Mouse (Mus musculus): Measurements from ENCODE around the gene Entr1. TPM values are rescaled to one million over a fixed set of nuclear protein-coding genes. Genes with fewer than 3 reads are reported as not detected.
A peak's percentile ranks its signal among the peaks of the same experiment; 100 is the strongest.

The Entr1 gene
- polyA plus RNA-seq, 1 experiment from 2014 or later, result 116 TPM

DNA sequence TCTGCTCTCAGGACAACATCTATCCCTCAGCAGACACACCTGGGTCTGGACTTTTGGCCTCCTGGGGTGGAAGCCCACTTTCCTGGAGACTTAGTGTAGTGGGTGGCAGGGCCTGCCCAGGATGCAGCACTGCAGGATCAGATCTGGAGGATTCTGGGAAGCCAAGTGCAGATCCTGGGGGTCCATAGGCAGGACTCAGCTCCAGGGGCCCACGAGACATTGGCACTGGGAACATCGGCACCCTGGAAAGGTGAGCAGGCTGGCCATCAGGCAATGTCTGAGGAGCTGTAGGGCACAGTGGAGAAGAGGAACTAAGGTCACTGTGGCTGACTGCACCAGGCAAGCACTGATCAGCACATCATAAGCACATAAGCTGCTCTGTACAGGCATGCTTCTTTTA is 32.9 kb upstream of the Entr1 start:
- TF ChIP-seq CTCF (IDR thresholded peaks at IDR 0.05; ENCODE audit: low read depth), result no peak
- H3K27ac ChIP-seq (ENCODE audit: low read depth), result no peak overlapping the region
- 89% methylated on average over 2 of the region's 2 CpGs for WGBS

GRCm38 (mm10) chr2:26418120-26418519 is 29.0 kb upstream of the Entr1 start:
- H3K4me3 ChIP-seq (ENCODE audit: low read depth, low read length), result no peak overlapping the region

More for the DNA sequence above, 32.9 kb upstream of the Entr1 start:
- DNase-seq, result no peak
- Histone ChIP-seq H3K27me3 (ENCODE audit: insufficient read depth, low read length) (no peaks in the 10 kb centered on the region), H3K4me3 (ENCODE audit: low read depth, low read length) (no peak overlapping the region), H3K4me1 (ENCODE audit: insufficient read depth) (no peaks in the 10 kb centered on the region), H3K4me2 (no peak overlapping the region), H3K36me3 (ENCODE audit: insufficient read depth) (peaks cover 96% of the 10 kb centered on the region), H3K9ac (no peak overlapping the region), H3K9me3 (ENCODE audit: low read depth, low read length) (no peaks in the 10 kb centered on the region)
- ATAC-seq (ENCODE audit: insufficient read depth), result no peak

DNA sequence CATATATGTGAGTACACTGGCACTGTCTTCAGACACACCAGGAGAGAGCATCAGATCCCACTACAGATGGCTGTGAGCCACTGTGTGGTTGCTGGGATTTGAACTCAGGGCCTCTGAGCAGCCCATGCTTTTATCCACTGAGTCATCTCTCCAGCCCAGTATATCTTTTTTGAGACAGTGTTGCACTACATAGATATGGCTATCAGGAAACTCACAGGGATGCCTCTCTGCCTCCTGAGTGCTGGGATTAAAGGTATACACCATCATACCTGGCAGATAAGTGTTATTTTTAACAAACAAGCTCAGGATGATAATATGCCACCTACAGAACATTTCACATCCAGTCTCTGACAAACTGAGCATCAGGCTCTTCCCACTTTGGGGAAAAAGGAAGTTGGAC is 27.9 kb upstream of the Entr1 start:
- ATAC-seq (ENCODE audit: insufficient read depth) (no peak), DNase-seq (no peak)
- TF ChIP-seq CTCF (IDR thresholded peaks at IDR 0.05; ENCODE audit: low read depth), result no peak
- Histone ChIP-seq H3K4me2 (no peak overlapping the region), H3K4me1 (ENCODE audit: insufficient read depth) (no peaks in the 10 kb centered on the region), H3K36me3 (ENCODE audit: insufficient read depth) (peaks cover 95% of the 10 kb centered on the region), H3K9ac (no peak overlapping the region), H3K4me3 (ENCODE audit: low read depth, low read length) (no peak overlapping the region), H3K9me3 (ENCODE audit: low read depth, low read length) (no peaks in the 10 kb centered on the region), H3K27ac (ENCODE audit: low read depth) (no peak overlapping the region), H3K27me3 (ENCODE audit: insufficient read depth, low read length) (no peaks in the 10 kb centered on the region)

More at GRCm38 (mm10) chr2:26418120-26418519, 29.0 kb upstream of the Entr1 start:
- no peak for ATAC-seq (ENCODE audit: insufficient read depth)
- peaks cover 95% of the 10 kb centered on the region for H3K36me3 ChIP-seq (ENCODE audit: insufficient read depth)
- no peak overlapping the region for H3K27ac ChIP-seq (ENCODE audit: low read depth)
- no peak overlapping the region for H3K9ac ChIP-seq
- H3K4me2 ChIP-seq, result no peak overlapping the region
- H3K9me3 ChIP-seq (ENCODE audit: low read depth, low read length), result no peaks in the 10 kb centered on the region
- 88% methylated on average over 1 of the region's 1 CpGs for WGBS
- H3K27me3 ChIP-seq (ENCODE audit: insufficient read depth, low read length), result no peaks in the 10 kb centered on the region
- no peak for DNase-seq
- H3K4me1 ChIP-seq (ENCODE audit: insufficient read depth), result no peaks in the 10 kb centered on the region
- TF ChIP-seq CTCF (IDR thresholded peaks at IDR 0.05; ENCODE audit: low read depth), result no peak

- ATAC-seq (ENCODE audit: insufficient read depth), result no peak
- H3K4me3 ChIP-seq (ENCODE audit: low read depth, low read length), result no peak overlapping the region
- WGBS, result 59% methylated on average over 4 of the region's 5 CpGs
- no peaks in the 10 kb centered on the region for H3K9me3 ChIP-seq (ENCODE audit: low read depth, low read length)
- peaks cover 20% of the 10 kb centered on the region for H3K4me1 ChIP-seq (ENCODE audit: insufficient read depth)
- no peak overlapping the region for H3K4me2 ChIP-seq
- H3K27ac ChIP-seq (ENCODE audit: low read depth), result 0 out of 2 replicates have a peak overlapping the region, but pooled peaks have one; percentile 19
- no peak for DNase-seq
- H3K36me3 ChIP-seq (ENCODE audit: insufficient read depth), result peaks cover 65% of the 10 kb centered on the region
- H3K27me3 ChIP-seq (ENCODE audit: insufficient read depth, low read length), result no peaks in the 10 kb centered on the region
- no peak overlapping the region for H3K9ac ChIP-seq
- TF ChIP-seq CTCF (IDR thresholded peaks at IDR 0.05; ENCODE audit: low read depth), result no peak
These were observed 21.9 kb upstream of the Entr1 start for GRCm38 (mm10) chr2:26410931-26411411.

DNA sequence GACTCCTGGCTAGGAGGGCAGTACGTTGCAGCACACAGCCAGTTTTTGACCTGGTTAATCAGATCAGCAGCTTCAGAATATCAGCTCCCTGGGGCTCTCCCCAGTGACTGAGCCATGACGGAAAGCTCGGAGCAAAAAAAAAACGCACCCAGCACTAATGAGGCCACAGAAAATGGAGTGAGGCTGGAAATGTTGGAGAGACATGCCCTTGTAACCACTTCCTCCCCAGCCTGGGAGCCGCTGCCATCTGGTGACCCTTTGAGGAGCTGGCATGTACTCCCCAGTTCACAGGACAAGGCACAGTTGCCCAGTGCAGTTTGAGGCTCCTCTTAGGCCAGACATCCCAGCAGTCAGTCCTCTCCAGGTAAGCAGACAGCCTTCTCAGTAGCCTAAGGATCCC is 21.0 kb upstream of the Entr1 start:
- Histone ChIP-seq H3K4me1 (ENCODE audit: insufficient read depth) (peaks cover 20% of the 10 kb centered on the region), H3K9ac (no peak overlapping the region), H3K4me3 (ENCODE audit: low read depth, low read length) (no peak overlapping the region), H3K4me2 (no peak overlapping the region), H3K27me3 (ENCODE audit: insufficient read depth, low read length) (no peaks in the 10 kb centered on the region), H3K36me3 (ENCODE audit: insufficient read depth) (peaks cover 56% of the 10 kb centered on the region), H3K27ac (ENCODE audit: low read depth) (no peak overlapping the region), H3K9me3 (ENCODE audit: low read depth, low read length) (no peaks in the 10 kb centered on the region)
- DNase-seq (no peak), ATAC-seq (ENCODE audit: insufficient read depth) (no peak)
- TF ChIP-seq CTCF (IDR thresholded peaks at IDR 0.05; ENCODE audit: low read depth), result no peak
- WGBS, result 65% methylated on average over 5 of the region's 5 CpGs

- no peak for ATAC-seq (ENCODE audit: insufficient read depth)
- TF ChIP-seq CTCF (IDR thresholded peaks at IDR 0.05; ENCODE audit: low read depth), result no peak
- H3K9me3 ChIP-seq (ENCODE audit: low read depth, low read length), result no peaks in the 10 kb centered on the region
- peak overlapping the region; percentile 95 for H3K4me3 ChIP-seq (ENCODE audit: low read depth, low read length)
- DNase-seq, result no peak
- H3K27ac ChIP-seq (ENCODE audit: low read depth), result no peak overlapping the region
- no peaks in the 10 kb centered on the region for H3K27me3 ChIP-seq (ENCODE audit: insufficient read depth, low read length)
- H3K9ac ChIP-seq, result no peak overlapping the region
- peak overlapping the region; percentile 91 for H3K4me2 ChIP-seq
- H3K36me3 ChIP-seq (ENCODE audit: insufficient read depth), result peaks cover 51% of the 10 kb centered on the region
- 58% methylated on average over 3 of the region's 3 CpGs for WGBS
- peaks cover 20% of the 10 kb centered on the region for H3K4me1 ChIP-seq (ENCODE audit: insufficient read depth)
These were observed 20.2 kb upstream of the Entr1 start for GRCm38 (mm10) chr2:26409362-26409761.

DNA sequence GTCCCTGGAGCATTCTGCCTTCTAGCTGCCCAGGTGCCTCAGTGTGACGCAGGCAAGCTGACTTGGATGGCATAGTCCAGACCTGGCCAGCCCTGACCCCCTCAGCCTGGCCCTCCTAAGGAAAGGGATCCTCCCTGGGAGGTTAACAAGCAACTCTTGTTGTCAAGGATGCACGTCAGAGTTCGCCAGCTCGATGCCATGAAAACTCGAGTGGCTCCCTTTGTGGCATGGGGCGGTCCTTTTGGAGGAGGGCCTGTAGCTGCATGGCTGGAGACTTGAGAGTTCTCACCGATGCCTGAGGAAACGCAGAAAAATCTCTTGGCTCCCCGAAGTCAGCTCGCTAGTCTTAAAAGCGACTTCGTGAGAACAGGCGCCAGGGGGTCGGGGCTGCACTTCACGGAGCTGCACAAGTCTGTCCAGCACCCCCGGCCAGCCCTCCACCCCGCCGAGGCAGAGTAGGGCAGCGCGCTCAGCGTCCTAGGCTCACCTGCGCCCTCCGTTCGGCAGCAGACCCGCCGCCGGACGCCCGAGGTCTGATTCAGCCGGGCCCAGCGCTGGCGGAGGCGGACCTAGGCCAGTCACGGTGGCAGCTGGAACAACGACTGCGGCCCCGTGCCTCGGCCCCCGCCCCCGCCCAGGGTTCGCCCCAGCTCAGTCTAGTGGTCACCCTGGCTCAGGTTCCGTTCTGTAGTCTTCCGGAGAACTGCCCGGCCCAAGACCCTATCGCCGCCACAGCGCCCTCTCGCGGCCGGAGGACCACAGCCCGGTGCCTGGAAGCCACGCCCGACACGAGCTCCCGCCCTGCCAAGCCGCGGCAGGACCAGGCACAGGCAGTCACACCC is 19.6 kb upstream of the Entr1 start, which contains the start of gene Inpp5e:
Gene Inpp5e, minus strand, starts transcription at position 689 of the 842 bp plus-strand sequence.
- Histone ChIP-seq H3K4me2 (peak within 1 kb of the TSS; percentile 91), H3K4me3 (ENCODE audit: low read depth, low read length) (peak within 1 kb of the TSS; percentile 95), H3K9me3 (ENCODE audit: low read depth, low read length) (no peaks in the 10 kb centered on the region), H3K9ac (peak within 1 kb of the TSS; percentile 94), H3K27ac (ENCODE audit: low read depth) (peak within 1 kb of the TSS; percentile 66; the same call in 1 of the 2 replicates), H3K4me1 (ENCODE audit: insufficient read depth) (peaks cover 20% of the 10 kb centered on the region), H3K27me3 (ENCODE audit: insufficient read depth, low read length) (no peaks in the 10 kb centered on the region), H3K36me3 (ENCODE audit: insufficient read depth) (peaks cover 45% of the 10 kb centered on the region)
- peak; percentile 90 for TF ChIP-seq CTCF (IDR thresholded peaks at IDR 0.05; ENCODE audit: low read depth)
- DNase-seq, result peak; percentile 97
- 0% methylated on average over 57 of the region's 57 CpGs for WGBS
- ATAC-seq (ENCODE audit: insufficient read depth), result peak; percentile 95
